Mouse (Mus musculus): Measurements from ENCODE around the gene Ccdc186.
"Not testable (repeated sequence)": the region's sequence is repeated elsewhere in the genome, so short reads cannot be mapped to it uniquely, and the experiment has no call there.

Gene Ccdc186

GRCm38 (mm10) chr19:56801656-56802351 is 20.2 kb downstream of the Ccdc186 start:
- DNase-seq (ENCODE audit: low read depth, low spot score): no peak

GRCm38 (mm10) chr19:56800930-56801655 is 20.9 kb downstream of the Ccdc186 start:
- no peak for DNase-seq (ENCODE audit: low read depth, low spot score)

GRCm38 (mm10) chr19:56800226-56800625 is 21.8 kb downstream of the Ccdc186 start:
- DNase-seq (ENCODE audit: low read depth, low spot score): no peak

- DNase-seq (ENCODE audit: low read depth, low spot score): no peak
Observed at GRCm38 (mm10) chr19:56797376-56797775, 24.6 kb downstream of the Ccdc186 start.

- DNase-seq (ENCODE audit: low read depth, low spot score): no peak
Observed at GRCm38 (mm10) chr19:56788952-56789351, 33.0 kb downstream of the Ccdc186 start.

GRCm38 (mm10) chr19:56787911-56788310 is 34.1 kb downstream of the Ccdc186 start:
- no peak for DNase-seq (ENCODE audit: low read depth, low spot score)

GRCm38 (mm10) chr19:56778532-56778931 is 43.5 kb downstream of the Ccdc186 start:
- not testable (repeated sequence) for DNase-seq (ENCODE audit: low read depth, low spot score)

GRCm38 (mm10) chr19:56776719-56777382 is 45.1 kb downstream of the Ccdc186 start:
- DNase-seq (ENCODE audit: low read depth, low spot score): no peak

- no peak for DNase-seq (ENCODE audit: low read depth, low spot score)
Observed at GRCm38 (mm10) chr19:56775893-56776718, 45.9 kb downstream of the Ccdc186 start.

GRCm38 (mm10) chr19:56774971-56775892 is 46.8 kb downstream of the Ccdc186 start:
- no peak for DNase-seq (ENCODE audit: low read depth, low spot score)

GRCm38 (mm10) chr19:56774408-56774962 is 47.5 kb downstream of the Ccdc186 start:
- DNase-seq (ENCODE audit: low read depth, low spot score): no peak

- DNase-seq (ENCODE audit: low read depth, low spot score): no peak
Observed at GRCm38 (mm10) chr19:56773393-56773971, 48.5 kb downstream of the Ccdc186 start.

GRCm38 (mm10) chr19:56772158-56772557 is 49.8 kb downstream of the Ccdc186 start:
- no peak for DNase-seq (ENCODE audit: low read depth, low spot score)

- no peak for DNase-seq (ENCODE audit: low read depth, low spot score)
Observed at GRCm38 (mm10) chr19:56769024-56769423, 53.0 kb downstream of the Ccdc186 start.

GRCm38 (mm10) chr19:56762686-56763085 is 59.3 kb downstream of the Ccdc186 start:
- no peak for DNase-seq (ENCODE audit: low read depth, low spot score)

- no peak for DNase-seq (ENCODE audit: low read depth, low spot score)
Observed at GRCm38 (mm10) chr19:56761727-56762126, 60.3 kb downstream of the Ccdc186 start.

- DNase-seq (ENCODE audit: low read depth, low spot score): no peak
Observed at GRCm38 (mm10) chr19:56761096-56761495, 60.9 kb downstream of the Ccdc186 start.

GRCm38 (mm10) chr19:56760306-56760940 is 61.6 kb downstream of the Ccdc186 start:
- no peak for DNase-seq (ENCODE audit: low read depth, low spot score)

- no peak for DNase-seq (ENCODE audit: low read depth, low spot score)
Observed at GRCm38 (mm10) chr19:56759740-56760139, 62.2 kb downstream of the Ccdc186 start.

Data from WW6 (cell line).